ENCODE assay signal across 8 mouse cellular contexts in the genomic region with DNA sequence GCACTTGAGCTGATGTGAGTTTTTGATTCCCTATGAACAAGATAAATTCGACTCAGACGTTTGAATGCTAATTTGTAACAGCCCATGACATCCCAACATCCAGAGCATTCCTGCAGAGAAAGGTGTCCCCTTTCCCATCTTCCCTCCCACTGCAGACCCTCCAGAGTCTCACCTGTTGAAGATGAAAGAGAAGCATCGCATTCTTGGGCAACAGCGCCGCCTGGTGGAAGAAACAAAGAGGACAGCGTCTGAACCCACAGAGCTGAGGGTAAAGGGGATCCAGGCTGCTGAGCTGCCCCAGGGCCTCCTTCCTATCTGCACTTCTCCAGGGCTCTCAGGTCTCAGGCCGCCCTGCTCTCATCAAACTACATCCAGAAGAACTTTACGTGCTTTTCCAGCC. TPM values are rescaled to one million over a fixed set of nuclear protein-coding genes. Genes with fewer than 3 reads are reported as not detected.
A peak's percentile ranks its signal among the peaks of the same experiment; 100 is the strongest.
DNase-seq lines count a peak whose midpoint lies in the region; ATAC-seq and TF ChIP-seq lines count a peak whose summit lies in the region.
"Not testable (repeated sequence)": the region's sequence is repeated elsewhere in the genome, so short reads cannot be mapped to it uniquely, and the experiment has no call there.

No protein-coding gene starts in this region.

- H3K4me2 ChIP-seq in hindbrain, postnatal 0 days (ENCODE audit: low read depth, low read length): peak overlapping the region; percentile 58; the same call in 1 of the 2 replicates

- peak overlapping the region; percentile 90; the same call in 1 of the 2 replicates for H3K27ac ChIP-seq in gastrocnemius, adult 2 months
- peak overlapping the region; percentile 94; the same call in 1 of the 2 replicates for H3K27ac ChIP-seq in hindbrain, postnatal 0 days

- not testable (repeated sequence) for ATAC-seq in hindbrain, postnatal 0 days

- H3K4me3 ChIP-seq in gastrocnemius, adult 2 months: peak overlapping the region; percentile 81
- not testable (repeated sequence) for H3K4me3 ChIP-seq in hindbrain, postnatal 0 days (ENCODE audit: low read length)

- not testable (repeated sequence) for H3K9me3 ChIP-seq in hindbrain, postnatal 0 days (ENCODE audit: low read length)

- 16% methylated on average over 8 of the region's 8 CpGs for WGBS in hindbrain, postnatal 0 days

- not testable (repeated sequence) for H3K36me3 ChIP-seq in hindbrain, postnatal 0 days (ENCODE audit: insufficient read depth, low read length)

- intact Hi-C loops in gastrocnemius, adult 2 months (cut with DNase I): loop anchor here (2.0 kb wide), 1 partner anchor 13 kb away; no protein-coding TSS in a partner anchor
- intact Hi-C loops in left cerebral cortex, postnatal 4 days (cut with DNase I): not testable (repeated sequence)

- DNase-seq in R1 (ENCODE audit: low read depth, low spot score): peak; percentile 76
- DNase-seq in cerebellum, postnatal 25 days: peak; percentile 77 to 86
- peak; percentile 67 for DNase-seq in gastrocnemius, adult 2 months
- peak; percentile 72 for DNase-seq in hindbrain, postnatal 0 days (ENCODE audit: low spot score)
- DNase-seq in left cerebral cortex, postnatal 4 days: peak; percentile 68
- peak; percentile 61 for DNase-seq in lung, postnatal 25 days (ENCODE audit: low spot score)
- peak; percentile 45 for DNase-seq in retina, postnatal 7 days (ENCODE audit: low read depth, low spot score)
- DNase-seq in thymus, postnatal 25 days: peak; percentile 82

- not testable (repeated sequence) for H3K9ac ChIP-seq in hindbrain, postnatal 0 days (replicated peaks; ENCODE audit: low read length)

- TF ChIP-seq CTCF in gastrocnemius, adult 2 months (IDR thresholded peaks at IDR 0.05): peak; percentile 81; the same call in 1 of the 2 replicates
- TF ChIP-seq CTCF in hindbrain, postnatal 0 days (IDR thresholded peaks at IDR 0.05; ENCODE audit: low read depth): peak; percentile 92

- H3K27me3 ChIP-seq in hindbrain, postnatal 0 days (ENCODE audit: insufficient read depth, low read length): peaks cover 21% of the 10 kb centered on the region

- H3K4me1 ChIP-seq in hindbrain, postnatal 0 days (ENCODE audit: insufficient read depth, low read length): not testable (repeated sequence)

RNA-seq across cellular contexts. Expression of a gene that starts 18.0 kb away (rescaled TPM):
- total RNA-seq in gastrocnemius, adult 2 months (2021): 10 to 100 TPM; 28.2 to 41.1 TPM
- total RNA-seq in hindbrain, postnatal 0 days (2014; rRNA removed): 21.6 and 33.2 TPM in 2 replicates
- polyA plus RNA-seq in hindbrain, postnatal 0 days (2015; fragmentation: Nextera tagmentation; extraction: Ambion mirVana): 23.9 and 26.2 TPM in 2 replicates
- total RNA-seq in left cerebral cortex, postnatal 4 days (2021): 10 to 100 TPM in 1 of 2 experiments, 1 to 10 TPM in 1; 8.2 to 13.8 TPM

RNA-seq across cellular contexts. Expression of a gene that starts 26.3 kb away (rescaled TPM):
- 100 to 1,000 TPM; 364 to 443 TPM for total RNA-seq in gastrocnemius, adult 2 months (2021)
- 1,180 and 1,309 TPM in 2 replicates for total RNA-seq in hindbrain, postnatal 0 days (2014; rRNA removed)
- 904 and 918 TPM in 2 replicates for polyA plus RNA-seq in hindbrain, postnatal 0 days (2015; fragmentation: Nextera tagmentation; extraction: Ambion mirVana)
- 100 to 1,000 TPM; 557 to 591 TPM for total RNA-seq in left cerebral cortex, postnatal 4 days (2021)

RNA-seq across cellular contexts. Expression of a gene that starts 26.5 kb away (rescaled TPM):
- total RNA-seq in gastrocnemius, adult 2 months (2021): 10 to 100 TPM; 31.7 to 33.4 TPM
- total RNA-seq in hindbrain, postnatal 0 days (2014; rRNA removed): 55.6 and 57.4 TPM in 2 replicates
- polyA plus RNA-seq in hindbrain, postnatal 0 days (2015; fragmentation: Nextera tagmentation; extraction: Ambion mirVana): 62.1 and 63.2 TPM in 2 replicates
- 10 to 100 TPM; 72.2 to 72.6 TPM for total RNA-seq in left cerebral cortex, postnatal 4 days (2021)

RNA-seq across cellular contexts. Expression of a gene that starts 30.8 kb away (rescaled TPM):
- total RNA-seq in gastrocnemius, adult 2 months (2021): 1 to 10 TPM; 1.3 to 1.4 TPM
- total RNA-seq in hindbrain, postnatal 0 days (2014; rRNA removed): 8.9 and 12.3 TPM in 2 replicates
- 10.7 and 11.6 TPM in 2 replicates for polyA plus RNA-seq in hindbrain, postnatal 0 days (2015; fragmentation: Nextera tagmentation; extraction: Ambion mirVana)
- 1 to 10 TPM; 6.6 to 6.8 TPM for total RNA-seq in left cerebral cortex, postnatal 4 days (2021)

RNA-seq across cellular contexts. Expression of a gene that starts 41.7 kb away (rescaled TPM):
- total RNA-seq in gastrocnemius, adult 2 months (2021): 1 to 10 TPM; 8.6 to 8.8 TPM
- 16.6 and 16.8 TPM in 2 replicates for total RNA-seq in hindbrain, postnatal 0 days (2014; rRNA removed)
- 16.7 and 17.9 TPM in 2 replicates for polyA plus RNA-seq in hindbrain, postnatal 0 days (2015; fragmentation: Nextera tagmentation; extraction: Ambion mirVana)
- total RNA-seq in left cerebral cortex, postnatal 4 days (2021): 10 to 100 TPM; 30.1 to 36.6 TPM
